Mouse (Mus musculus) heart, adult 11 months (tissue): Measurements from ENCODE around the gene Satb2.

Source experiments
- DNase-seq: peaks from one replicate; pipeline ENCODE4 v3.0.0; 2022

Satb2 gene

DNA sequence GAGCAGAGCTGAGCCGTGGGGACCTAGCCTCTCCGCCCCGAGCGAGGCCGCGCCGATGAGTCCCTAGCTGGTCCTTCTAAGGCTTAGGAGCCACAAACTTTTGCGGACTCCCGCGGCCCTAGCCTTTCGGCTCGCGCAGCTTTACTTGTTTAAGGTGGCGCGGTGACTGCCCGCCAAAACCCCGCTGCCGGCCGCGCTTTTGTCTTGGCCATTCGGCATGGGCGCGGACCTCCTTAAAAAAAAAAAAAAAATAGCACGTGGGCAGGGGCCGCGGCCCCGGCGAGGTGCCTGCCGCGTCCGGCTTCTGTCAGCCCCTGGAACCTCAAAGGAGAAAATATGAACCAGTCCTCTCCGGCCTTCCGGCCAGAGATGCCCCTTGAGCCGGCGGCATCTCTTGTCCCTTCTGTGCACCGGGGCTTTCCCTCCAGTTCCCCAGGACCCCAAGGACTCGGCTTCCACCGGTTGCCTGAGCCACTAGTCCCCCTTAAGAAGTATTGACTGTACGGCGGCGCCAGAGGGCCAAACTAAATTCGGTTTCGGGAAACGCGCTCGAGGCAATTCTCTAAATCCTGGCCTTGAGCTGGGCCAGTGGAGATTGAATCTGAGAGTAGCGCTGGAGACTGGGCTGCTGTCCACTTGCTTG lies 5.4 kb downstream of the Satb2 start:
- peak; percentile 99 for DNase-seq

GRCm38 (mm10) chr1:56972251-56972949 lies 6.0 kb downstream of the Satb2 start:
- DNase-seq, result peak; percentile 94

- peak; percentile 95 for DNase-seq
Observed at GRCm38 (mm10) chr1:56971942-56972250, 6.6 kb downstream of the Satb2 start.

DNA sequence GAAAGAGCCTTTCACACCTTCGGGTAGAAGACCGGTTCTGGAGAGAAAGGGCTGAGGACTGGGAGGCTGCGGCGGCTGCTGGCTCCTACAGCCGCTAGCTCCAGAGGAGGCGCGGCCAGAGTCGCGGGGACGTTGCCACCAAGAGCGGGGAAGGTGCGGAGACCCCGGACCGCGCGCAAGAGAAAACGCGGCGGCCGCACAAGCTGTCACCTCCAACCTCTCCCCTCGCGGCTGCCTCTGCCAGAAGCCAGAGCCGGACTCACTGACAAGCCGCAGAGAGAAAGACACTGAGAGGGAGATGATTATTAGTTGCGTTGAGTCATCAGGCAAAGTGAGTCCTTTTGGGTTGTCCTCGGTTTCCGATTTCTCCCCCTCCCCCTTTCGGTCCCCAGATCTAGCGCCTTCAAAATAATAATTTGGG lies 7.0 kb downstream of the Satb2 start:
- peak; percentile 89 for DNase-seq

DNA sequence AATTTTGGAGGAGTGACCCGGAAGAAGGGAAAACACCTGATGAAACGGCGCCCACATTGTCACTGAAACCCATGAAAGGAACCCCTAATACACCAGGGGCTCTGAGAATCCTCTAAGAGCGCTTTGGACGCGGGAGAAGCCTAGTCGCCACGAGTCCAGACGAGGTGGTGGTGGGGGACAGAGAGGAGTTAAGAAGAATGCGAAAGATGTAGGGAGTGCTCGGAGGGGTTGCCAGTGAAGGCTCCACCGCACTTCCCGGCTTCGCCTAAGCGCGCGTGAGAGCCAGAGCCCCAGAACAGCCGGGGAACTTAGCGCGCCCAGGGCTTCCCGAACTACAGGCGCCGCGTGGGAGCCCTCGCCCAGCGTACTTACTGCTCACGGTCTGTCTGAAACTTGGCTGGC lies 7.7 kb downstream of the Satb2 start:
- DNase-seq, result peak; percentile 91

- peak; percentile 90 for DNase-seq
Observed at GRCm38 (mm10) chr1:56969364-56970360, 8.8 kb downstream of the Satb2 start.

DNA sequence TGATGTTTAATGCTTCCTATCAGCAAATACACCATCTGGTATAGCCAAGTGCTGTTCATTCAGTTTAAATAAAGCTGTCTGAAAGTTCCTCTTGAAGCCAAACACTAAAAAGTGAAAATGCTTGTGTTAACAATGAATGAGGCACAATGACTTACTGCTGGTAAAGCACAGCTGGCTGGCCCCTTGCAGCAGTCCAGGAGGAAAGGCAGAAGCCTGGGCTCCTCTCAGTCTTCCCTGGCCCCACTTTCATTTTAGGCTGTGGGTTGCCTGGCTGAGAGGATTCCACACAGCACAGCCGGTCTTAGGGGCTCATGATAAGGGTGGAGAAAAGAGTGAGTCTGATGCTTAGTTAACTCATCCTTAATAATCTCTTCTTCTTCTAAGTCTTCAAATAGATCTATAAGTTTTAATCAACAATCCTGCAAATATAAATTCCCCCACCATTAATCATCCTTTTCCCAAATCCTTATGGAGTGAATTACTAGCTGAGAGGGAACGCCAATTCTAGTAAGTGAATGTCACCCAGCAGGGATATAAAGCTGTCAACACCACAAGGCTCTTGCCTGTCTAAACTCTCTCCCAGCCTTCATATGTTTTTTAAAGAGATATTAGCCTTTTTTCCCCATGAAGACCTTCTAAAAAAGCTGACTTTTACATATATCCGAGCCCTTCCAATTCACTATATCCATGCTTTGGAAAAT lies 12.4 kb downstream of the Satb2 start:
- DNase-seq, result peak; percentile 15

GRCm38 (mm10) chr1:56964493-56964892 lies 14.0 kb downstream of the Satb2 start:
- DNase-seq, result peak; percentile 65

DNA sequence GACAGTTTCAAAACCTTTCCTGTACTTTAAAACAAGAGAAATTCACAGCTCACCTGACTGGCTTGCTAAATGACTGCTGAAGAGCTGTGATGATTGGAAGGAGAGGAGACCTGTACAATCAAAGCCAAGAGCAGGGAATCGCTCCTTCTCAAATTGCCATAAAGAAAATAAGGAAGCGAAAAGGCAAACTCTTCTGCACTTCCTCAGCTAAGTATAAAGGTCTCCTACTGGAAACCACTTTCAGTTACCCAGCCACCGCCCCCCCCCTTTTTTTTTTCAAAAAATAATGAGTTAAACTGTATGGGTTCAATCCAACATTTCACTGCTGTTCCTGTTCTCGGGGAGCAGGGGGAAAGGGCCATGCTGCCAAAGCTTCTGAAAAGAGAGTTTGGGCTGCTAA lies 15.2 kb downstream of the Satb2 start:
- peak; percentile 12 for DNase-seq

GRCm38 (mm10) chr1:56958996-56959395 lies 19.5 kb downstream of the Satb2 start:
- DNase-seq, result peak; percentile 80

- peak; percentile 41 for DNase-seq
Observed at GRCm38 (mm10) chr1:56957942-56958341, 20.5 kb downstream of the Satb2 start.

DNA sequence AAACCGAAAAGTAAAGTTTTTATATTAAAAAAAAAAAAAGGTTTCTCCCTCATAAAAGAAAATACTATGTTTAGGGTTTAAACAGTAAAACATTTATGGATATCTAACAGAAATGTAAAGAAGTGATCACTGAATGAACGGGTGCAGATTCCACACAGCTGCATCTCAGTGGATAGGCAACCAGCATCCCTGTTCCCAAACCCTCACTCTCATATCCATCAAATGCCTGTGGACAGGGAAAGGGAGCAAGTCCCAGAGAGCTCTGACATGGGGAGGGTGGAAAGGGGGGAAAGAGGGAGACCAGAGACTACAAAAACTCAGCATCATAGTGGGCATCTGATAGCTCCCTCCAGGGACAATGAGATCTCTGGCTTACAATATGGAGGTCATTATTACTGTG lies 21.6 kb downstream of the Satb2 start:
- DNase-seq, result peak; percentile 52

DNA sequence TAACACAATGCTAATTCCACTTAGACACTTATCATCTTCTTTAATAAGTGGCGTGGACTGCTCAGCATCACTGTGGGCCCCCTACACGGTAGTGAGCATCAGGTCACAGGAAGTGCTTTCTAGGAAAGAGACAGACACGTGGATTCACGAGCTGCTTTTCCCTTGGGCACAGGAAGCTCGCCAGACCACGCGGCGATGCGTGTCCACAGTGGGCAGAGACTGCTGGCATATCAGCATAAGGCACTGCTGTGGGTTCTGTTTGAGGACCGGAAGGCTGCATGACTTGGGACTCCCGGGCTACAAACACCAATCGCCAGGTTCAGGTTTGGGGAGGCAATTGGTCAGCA lies 22.7 kb downstream of the Satb2 start:
- peak; percentile 76 for DNase-seq

- peak; percentile 72 for DNase-seq
Observed at GRCm38 (mm10) chr1:56955055-56955738, 23.3 kb downstream of the Satb2 start.

GRCm38 (mm10) chr1:56953538-56953937 lies 24.9 kb downstream of the Satb2 start:
- DNase-seq, result peak; percentile 48

- DNase-seq, result no peak
Observed at GRCm38 (mm10) chr1:56951980-56952379, 26.5 kb downstream of the Satb2 start.

DNA sequence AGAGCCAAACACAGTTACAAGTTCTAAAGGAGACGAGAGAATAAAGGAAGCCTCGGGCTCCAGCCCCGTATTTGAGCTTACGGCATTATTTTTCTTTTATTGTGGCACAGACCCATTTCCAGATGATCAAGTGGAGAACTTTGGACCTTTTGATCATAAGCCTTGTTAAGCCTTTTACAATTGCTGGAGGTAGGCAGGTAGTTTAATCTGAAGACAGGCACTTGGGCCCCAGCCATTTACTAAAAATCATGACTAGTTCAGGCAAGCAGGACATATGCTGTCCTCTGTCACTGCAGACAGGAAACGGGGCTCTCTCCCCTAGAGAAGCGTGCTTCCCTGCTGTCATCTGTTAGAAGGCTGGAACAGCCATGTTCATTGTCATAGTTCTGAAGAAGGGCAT lies 26.9 kb downstream of the Satb2 start:
- peak; percentile 35 for DNase-seq

GRCm38 (mm10) chr1:56939432-56939831 lies 39.0 kb downstream of the Satb2 start:
- peak; percentile 56 for DNase-seq

DNA sequence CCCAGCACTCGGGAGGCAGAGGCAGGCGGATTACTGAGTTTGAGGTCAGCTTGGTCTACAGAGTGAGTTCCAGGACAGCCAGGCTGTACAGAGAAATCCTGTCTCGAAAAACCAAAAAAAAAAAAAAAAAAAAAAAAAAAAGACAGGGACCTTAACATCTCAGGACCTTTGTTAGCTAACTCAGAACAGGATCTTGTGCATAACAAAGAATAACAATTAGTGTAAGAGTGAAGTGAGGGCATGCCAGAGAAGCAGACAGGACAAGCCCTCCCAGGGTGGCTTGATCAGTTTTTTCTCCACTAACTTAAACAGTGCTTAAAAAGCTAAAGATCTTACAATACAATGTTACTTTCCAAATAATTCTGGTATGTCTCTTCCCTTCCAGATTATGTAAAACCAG lies 40.0 kb downstream of the Satb2 start:
- peak; percentile 57 for DNase-seq

GRCm38 (mm10) chr1:56936554-56936953 lies 41.9 kb downstream of the Satb2 start:
- DNase-seq, result peak; percentile 23

DNA sequence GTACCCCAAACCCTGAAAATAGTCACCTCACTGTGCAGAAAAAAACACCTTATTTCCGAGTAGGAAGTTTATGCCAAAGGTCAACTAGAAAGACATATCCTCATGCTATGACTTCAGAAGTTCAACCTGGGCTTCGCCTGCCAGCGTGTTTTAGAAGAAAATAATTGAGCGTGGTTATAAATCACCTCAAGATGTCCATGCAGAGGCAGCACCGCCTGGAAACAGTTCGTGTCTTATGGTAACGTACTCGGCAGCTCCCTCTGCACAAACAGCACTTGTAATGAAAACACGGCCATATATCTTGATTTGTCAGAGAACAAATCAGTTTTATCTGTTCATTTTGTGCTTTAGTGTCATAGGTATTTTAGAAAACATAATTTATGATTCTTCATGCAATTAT lies 44.6 kb downstream of the Satb2 start:
- peak; percentile 34 for DNase-seq

- peak; percentile 56 for DNase-seq
Observed at GRCm38 (mm10) chr1:56930096-56930495, 48.4 kb downstream of the Satb2 start.
